Mouse (Mus musculus): ENCODE measurements around the gene Rhox1. TPM values are rescaled to one million over a fixed set of nuclear protein-coding genes. Genes with fewer than 3 reads are reported as not detected.

Rhox1 gene
- total RNA-seq (2023): not detected

DNA sequence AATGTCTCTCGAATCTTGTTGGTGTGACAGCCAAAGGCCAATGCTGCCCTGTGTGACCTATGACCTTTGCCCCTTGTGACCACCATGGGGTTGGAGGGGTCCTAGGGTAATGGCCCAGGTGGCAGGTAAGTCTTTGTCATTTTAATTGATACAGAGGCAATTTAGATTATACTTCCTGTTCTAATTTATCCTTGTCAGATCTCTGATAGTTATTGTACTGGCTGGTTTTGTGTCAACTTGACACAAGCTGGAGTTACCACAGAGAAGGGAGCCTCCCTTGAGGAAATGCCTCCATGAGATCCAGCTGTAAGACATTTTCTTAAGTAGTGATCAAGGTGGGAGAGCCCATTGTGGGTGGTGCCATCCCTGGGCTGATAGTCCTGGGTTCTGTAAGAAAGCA lies at the start of gene Rhox1:
Gene Rhox1, minus strand, starts transcription at position 101 of the 400 bp plus-strand sequence.

GRCm38 (mm10) chrX:37265038-37265437 lies 43.0 kb upstream of the Rhox1 start, which contains the start of gene Rhox4a:
TSS of gene Rhox4a (plus strand) at chrX:37265338.

GRCm38 (mm10) chrX:37249619-37250018 lies 27.6 kb upstream of the Rhox1 start, which contains the start of gene Rhox3a:
TSS of gene Rhox3a (plus strand) at chrX:37249919.

DNA sequence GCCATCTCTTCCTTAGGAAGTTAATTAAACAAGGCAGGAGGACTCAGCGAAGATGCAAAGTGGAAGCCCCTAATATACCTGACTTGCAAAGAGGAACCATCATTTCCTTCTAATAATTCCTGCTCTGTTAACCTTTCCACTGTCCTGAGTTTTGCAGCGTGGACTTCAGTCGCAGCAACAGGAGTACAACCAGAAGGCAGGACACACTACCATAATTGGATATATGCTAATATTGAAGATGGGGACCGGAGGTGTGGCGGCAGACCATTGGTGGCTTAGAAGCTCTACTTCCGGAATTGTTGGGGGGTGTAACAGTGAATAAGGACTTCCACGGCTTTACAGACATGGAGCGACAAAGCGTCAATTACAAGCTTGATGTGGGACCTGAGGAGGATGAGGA lies 22.6 kb upstream of the Rhox1 start, which contains the start of gene Rhox2a:
Gene Rhox2a, plus strand, starts transcription at position 301 of the 400 bp plus-strand sequence.

GRCm38 (mm10) chrX:37210941-37211340 lies 11.1 kb downstream of the Rhox1 start, which contains the start of gene Gm9:
TSS of gene Gm9 (minus strand) at chrX:37211041.

DNA sequence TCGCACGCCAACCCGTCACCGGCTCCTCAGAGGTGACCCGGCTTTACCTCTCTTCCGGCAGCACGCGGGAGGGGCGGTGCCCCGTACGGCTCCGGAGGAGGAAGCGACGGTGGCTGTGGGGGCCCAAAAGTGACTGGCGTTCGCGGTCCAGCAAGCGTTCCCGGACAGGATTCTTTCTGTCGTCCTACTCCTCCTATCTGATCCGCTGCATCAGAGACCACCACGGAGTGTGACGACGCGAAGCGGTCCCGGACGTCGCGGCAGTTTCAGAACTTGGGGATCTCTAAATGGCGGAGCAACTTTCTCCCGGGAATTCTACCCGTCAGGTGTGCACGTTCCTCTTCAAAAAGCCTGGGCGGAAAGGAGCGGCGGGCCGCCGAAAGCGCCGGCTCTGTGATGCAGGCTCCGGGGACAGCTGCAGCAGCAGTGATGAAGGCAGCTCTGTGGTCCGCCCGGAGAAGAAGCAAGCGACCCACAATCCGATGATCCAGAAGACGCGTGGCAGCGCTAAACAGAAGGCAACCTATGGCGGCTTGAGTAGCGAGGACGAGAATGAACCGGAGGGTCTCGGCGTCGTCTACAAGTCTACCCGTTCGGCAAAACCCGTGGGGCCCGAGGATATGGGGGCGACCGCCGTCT lies 30.8 kb downstream of the Rhox1 start, which contains the start of the genes Ndufa1 and Rnf113a1:
Gene Ndufa1, minus strand, starts transcription at position 59 of the 639 bp plus-strand sequence.
Gene Rnf113a1, plus strand, starts transcription at position 141 of the 639 bp plus-strand sequence.

GRCm38 (mm10) chrX:37168742-37169141 lies 53.3 kb downstream of the Rhox1 start, which contains the start of gene Akap14:
TSS of gene Akap14 (minus strand) at chrX:37168842.

Other genes with a start within 250 kb of the Rhox1 start
- gene Sept6, start 230.5 kb downstream of the Rhox1 start, total RNA-seq (2023): 100 to 1,000 TPM; 162 to 167 TPM
- gene Sowahd, start 173.4 kb downstream of the Rhox1 start, total RNA-seq (2023): not detected
- 1,000 to 10,000 TPM; 1,621 to 1,624 TPM for gene Rpl39, start 136.9 kb downstream of the Rhox1 start, total RNA-seq (2023)
- 10 to 100 TPM; 29.2 to 31.6 TPM for gene Upf3b, start 111.9 kb downstream of the Rhox1 start, total RNA-seq (2023)
- gene Nkap, start 95.5 kb downstream of the Rhox1 start, total RNA-seq (2023): 10 to 100 TPM; 14.3 to 19.1 TPM
- under 1 TPM in 1 of 2 experiments, not detected in 1; 0.33 TPM for gene Akap14, start 53.4 kb downstream of the Rhox1 start, total RNA-seq (2023)
- gene Ndufa1, start 31.1 kb downstream of the Rhox1 start, total RNA-seq (2023): 100 to 1,000 TPM in 1 of 2 experiments, 10 to 100 TPM in 1; 83.6 to 118 TPM
- gene Rnf113a1, start 31.0 kb downstream of the Rhox1 start, total RNA-seq (2023): 1 to 10 TPM; 3.0 to 3.5 TPM
- gene Gm9, start 11.2 kb downstream of the Rhox1 start, total RNA-seq (2023): not detected
- gene Rhox2a, start 22.7 kb upstream of the Rhox1 start, total RNA-seq (2023): not detected
- gene Rhox3a, start 27.7 kb upstream of the Rhox1 start, total RNA-seq (2023): not detected
- gene Rhox4a, start 43.1 kb upstream of the Rhox1 start, total RNA-seq (2023): not detected
- not detected for gene Rhox3a2, start 157.8 kb upstream of the Rhox1 start, total RNA-seq (2023)
- gene Rhox4a2, start 168.6 kb upstream of the Rhox1 start, total RNA-seq (2023): not detected
- not detected for gene Rhox2b, start 189.8 kb upstream of the Rhox1 start, total RNA-seq (2023)
- gene Rhox4b, start 210.2 kb upstream of the Rhox1 start, total RNA-seq (2023): not detected
- not detected for gene Rhox2c, start 231.4 kb upstream of the Rhox1 start, total RNA-seq (2023)
- not detected for gene Rhox3c, start 236.3 kb upstream of the Rhox1 start, total RNA-seq (2023)